Mouse (Mus musculus) lung, adult 2 months (tissue): ENCODE data around the gene Gdpd1.

Source experiments
- CTCF ChIP-seq: fragments of 200-500 bp; IDR thresholded peaks from 2 replicates; pipeline ENCODE4 v1.5.1; 2011; ENCODE audit warnings: mild to moderate bottlenecking, low read length, control low read depth; ENCODE audit not compliant: insufficient read depth
- POLR2A ChIP-seq: fragments of 200-500 bp; IDR thresholded peaks from 2 replicates; pipeline ENCODE4 v1.6.1; 2011; ENCODE audit warnings: low read depth, mild to moderate bottlenecking, control low read depth, low read length, borderline replicate concordance; ENCODE audit errors: extremely low read depth

- no peak for TF ChIP-seq CTCF
- no peak for TF ChIP-seq POLR2A
Observed at GRCm38 (mm10) chr11:87001217-87001616, 72.6 kb downstream of the Gdpd1 start.
